Comparison of ENCODE assay signal across 20 mouse cellular contexts in genomic region chr7:141453636-141454035, GRCm38 (mm10).
"Had no signal": no experiment of that assay in that cellular context is flagged by ENCODE, and none has a peak within 500 bp of the region (broad histone marks: within the 10 kb centered on the region; RNA-seq: fewer than 3 reads in every experiment).

No protein-coding gene starts in this region.

- H3K4me3 ChIP-seq: layer of hippocampus, adult 2 months; limb, embryonic 13.5 days had no signal

- ATAC-seq: intestine, postnatal 0 days had no signal

- H3K9ac ChIP-seq: limb, embryonic 13.5 days; liver, embryonic 14.5 days; lung, embryonic 14.5 days had no signal

- H3K9me3 ChIP-seq: limb, embryonic 10.5 days; limb, embryonic 13.5 days had no signal

- DNase-seq: kidney, adult 2 months; kidney, postnatal 25 days; layer of hippocampus, adult 9-11 months; lung, embryonic 14.5 days; lung, postnatal 10 days; lung, postnatal 36 days; midbrain, embryonic 14.5 days; right cerebral cortex, postnatal 14 days; right cerebral cortex, postnatal 4 days; thymus, adult 2 months; thymus, postnatal 14 days; thymus, postnatal 4 days had no signal

- H3K4me2 ChIP-seq: limb, embryonic 13.5 days; lung, embryonic 14.5 days; midbrain, embryonic 11.5 days had no signal

- H3K27ac ChIP-seq: kidney, postnatal 0 days; layer of hippocampus, adult 2 months; limb, embryonic 10.5 days; limb, embryonic 13.5 days; liver, embryonic 14.5 days; stomach, postnatal 0 days had no signal
